Mouse (Mus musculus) left cerebral cortex, adult 9 months (tissue): ENCODE measurements at regions not wholly inside any gene's neighbourhood (a gene's known extent, or its start where the extent isn't known, plus 50 kb on each side); places are given as distances from the start of the nearest gene placed in this dataset.

Experiments
- DNase-seq, 2 experiments: peaks; one replicate each; pipeline ENCODE4 v3.0.0; 2022; ENCODE audit warnings: low spot score in 2 of 2

DNA sequence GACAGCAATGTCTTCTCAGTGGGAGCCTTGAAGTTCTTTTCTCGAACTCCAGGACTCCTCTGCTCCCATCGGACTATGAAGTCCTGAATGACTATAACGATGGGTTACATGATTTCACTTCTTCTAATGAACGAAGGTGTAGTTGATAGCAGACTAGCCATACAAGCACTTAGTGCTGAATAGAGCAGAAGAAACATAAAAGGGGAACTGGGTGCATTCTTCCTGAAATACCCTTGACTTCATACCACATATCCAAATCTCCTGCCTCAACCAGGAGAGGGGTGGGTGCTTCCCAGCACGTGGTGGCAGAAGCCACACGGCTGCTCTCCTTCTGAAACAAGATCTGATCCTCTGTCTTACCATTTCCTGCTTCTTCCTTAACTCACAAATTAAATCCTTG is 407.4 kb downstream of the Atp23 start:
- no peak for DNase-seq

DNA sequence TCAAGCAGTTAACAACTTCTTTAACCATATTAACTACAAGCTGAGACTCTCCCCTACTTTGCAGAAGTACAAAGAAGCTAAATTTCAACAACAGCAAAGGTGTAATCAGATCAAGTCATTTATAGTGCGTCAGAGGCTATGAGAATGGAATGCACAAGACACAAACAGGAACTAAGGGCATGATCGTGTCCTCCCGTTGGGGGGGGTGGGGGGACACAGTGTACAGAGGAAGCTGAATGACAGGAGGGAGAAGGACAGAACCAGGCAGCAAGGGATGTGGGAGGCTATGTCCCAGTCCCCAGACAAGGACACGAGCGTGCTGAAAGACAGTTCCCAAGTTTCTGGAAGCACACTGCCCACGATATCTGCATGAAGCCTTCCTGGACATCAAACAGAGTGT is 408.9 kb downstream of the Atp23 start:
- no peak for DNase-seq

- peak in 1 of 2 experiments; percentile 31 for DNase-seq
Measured at GRCm38 (mm10) chr10:126485129-126485528, 416.0 kb downstream of the Atp23 start.

- DNase-seq, result no peak
Measured at GRCm38 (mm10) chr10:126483479-126483878, 417.7 kb downstream of the Atp23 start.

DNA sequence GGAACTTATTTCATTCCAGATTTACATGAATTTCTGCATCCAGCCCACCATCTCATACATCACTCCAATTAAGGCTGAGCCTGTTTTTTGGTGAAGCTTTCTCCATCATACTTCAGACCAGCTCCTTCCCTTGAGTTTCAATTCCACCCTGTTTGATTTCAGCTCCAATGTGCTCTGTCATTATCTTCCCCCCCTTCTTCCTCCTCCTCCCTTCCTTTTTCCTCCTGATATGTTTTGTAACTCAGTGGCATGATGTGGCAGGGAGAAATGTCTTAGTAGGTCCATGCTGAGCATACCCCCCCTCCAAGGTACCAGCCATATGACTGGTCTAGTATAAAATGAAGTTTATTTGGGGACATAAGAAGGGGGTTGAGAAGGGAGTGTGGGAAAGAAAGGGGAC is 420.8 kb downstream of the Atp23 start:
- no peak for DNase-seq

DNA sequence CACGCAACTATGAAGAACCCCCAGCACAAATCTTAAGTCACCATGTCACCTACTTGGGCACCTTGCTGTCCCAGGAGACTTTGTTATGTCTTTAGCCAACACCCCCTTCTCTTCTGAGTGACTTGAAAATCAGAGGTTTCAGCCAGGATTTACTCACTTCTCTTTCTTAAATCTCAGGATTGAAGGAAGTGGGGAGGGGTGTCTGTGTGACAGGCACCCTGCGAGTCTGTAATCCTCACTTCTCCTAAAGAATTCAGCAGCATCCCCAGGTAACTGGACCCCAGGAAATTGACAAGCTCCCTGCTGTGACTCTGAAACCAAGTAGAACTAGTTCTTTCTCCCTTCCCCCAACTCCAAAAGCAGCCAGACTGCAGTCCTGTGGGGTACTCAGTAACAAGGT is 421.4 kb downstream of the Atp23 start:
- DNase-seq, result no peak

DNA sequence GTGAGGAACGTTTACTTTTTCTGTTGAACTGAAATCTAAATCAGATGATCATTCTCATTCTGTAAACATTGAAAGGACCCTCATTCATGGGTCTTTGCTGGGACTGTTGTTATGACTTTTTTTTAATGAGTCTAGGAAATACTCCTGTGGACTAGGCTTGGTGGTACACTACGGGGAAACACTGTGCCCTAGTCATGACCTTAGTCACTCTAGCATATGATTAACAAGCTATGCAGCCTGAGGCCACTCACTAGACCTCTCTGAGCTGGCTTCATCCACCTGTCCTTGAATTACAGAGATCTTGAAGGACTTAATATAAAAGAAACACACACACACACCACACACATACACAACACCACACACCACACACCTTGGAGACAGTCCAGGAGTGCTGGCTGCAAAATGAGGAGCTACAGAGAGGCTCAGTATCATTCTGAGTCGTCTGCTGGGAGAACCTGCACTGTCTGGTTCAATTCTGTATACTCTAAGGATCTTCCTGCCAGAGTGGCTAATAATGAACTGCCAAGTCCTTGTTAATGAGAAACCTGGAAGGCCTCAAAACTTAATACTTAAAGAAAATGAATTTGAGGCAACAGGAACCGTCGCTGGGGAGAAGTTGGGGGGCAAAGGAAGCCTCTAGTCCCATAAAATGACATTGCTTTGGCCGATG is 428.0 kb downstream of the Atp23 start:
- no peak for DNase-seq

DNA sequence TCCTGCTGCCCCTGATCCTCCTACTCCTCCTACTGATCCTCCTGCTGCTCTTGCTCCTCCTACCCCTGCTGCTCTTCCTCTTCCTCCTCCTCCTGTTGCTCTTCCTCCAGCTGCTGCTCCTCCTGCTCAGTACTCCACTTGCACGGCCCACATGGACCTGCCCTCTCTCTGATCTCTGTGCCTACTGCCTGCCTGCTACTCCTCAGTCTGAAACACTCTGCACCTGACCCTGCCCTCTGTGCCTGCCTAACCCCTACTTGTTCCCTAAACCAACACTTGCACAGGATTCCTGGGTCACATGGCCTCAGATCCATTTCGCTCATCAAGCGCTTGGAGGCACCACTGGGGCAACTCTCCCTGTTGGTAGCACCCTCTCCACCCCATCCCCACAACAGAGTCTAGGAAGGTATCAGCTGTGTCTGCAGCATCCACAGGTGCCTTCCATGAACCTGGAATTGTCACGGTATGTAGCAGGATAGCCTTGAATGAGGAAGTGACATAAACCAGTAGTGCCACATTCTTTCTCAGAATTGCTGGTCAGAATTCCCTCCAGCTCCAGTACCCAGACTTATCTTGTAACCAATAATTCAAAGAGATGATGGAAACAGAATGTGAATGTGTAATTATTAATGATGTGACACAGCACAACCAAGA is 430.2 kb downstream of the Atp23 start:
- no peak for DNase-seq

- DNase-seq, result no peak
Measured at GRCm38 (mm10) chr10:126462770-126463169, 438.4 kb downstream of the Atp23 start.

DNA sequence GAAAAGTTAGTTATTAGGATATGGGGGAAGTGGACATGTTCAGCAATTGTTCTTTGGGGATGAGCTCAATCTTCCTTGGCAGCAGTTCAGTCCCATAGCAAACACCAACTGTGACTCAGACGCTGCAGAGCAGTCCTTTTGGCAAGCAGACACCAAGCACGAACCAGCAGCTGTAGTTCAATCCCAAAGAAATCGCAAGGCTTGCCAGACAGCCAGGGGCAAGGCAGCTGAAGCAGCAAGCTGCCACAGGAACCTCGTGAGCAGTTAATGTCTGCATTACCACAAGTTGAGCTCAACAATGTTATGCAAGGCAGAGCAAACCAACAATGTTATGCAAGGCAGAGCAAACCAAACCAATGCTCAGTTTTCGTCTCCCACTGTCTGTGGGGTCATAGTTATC is 442.6 kb downstream of the Atp23 start:
- DNase-seq, result peak in 1 of 2 experiments; percentile 17

DNA sequence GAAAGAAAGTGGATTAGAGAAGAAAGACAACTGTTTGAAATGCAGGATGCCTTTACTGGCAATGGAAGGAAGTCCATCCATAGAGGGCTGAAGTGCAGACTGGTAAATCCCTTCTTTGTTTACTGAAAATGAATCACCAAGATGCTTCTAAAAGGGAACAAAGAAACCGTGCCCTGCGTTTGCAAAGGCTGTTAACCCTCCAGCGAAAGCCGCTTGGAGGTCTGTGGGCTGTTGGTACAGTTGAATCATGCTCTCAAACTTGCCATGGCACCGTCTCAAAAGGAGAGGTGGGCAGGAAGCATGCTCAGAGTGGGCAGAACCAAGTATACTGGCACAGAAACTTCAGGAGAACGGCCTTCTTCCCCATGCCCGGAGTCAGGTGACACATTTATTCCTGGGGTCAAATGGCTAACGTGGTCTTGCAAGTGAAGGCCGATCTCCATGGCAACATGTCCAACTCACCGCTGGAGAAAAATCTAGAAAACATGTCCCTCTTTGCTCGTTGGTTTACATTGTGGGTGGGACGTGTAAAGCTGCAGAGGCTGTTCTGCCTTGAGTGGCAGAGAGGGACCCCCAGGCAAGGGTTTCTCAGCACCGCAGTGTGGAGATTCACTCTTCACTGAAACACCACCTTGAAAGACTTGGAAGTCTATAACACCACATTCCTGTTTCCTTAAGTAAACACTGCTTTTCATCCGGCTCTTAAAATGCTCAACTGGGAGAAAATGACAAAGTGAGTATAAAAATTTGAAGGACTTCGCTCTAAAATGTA is 448.2 kb downstream of the Atp23 start:
- DNase-seq, result peak in 1 of 2 experiments; percentile 5

DNA sequence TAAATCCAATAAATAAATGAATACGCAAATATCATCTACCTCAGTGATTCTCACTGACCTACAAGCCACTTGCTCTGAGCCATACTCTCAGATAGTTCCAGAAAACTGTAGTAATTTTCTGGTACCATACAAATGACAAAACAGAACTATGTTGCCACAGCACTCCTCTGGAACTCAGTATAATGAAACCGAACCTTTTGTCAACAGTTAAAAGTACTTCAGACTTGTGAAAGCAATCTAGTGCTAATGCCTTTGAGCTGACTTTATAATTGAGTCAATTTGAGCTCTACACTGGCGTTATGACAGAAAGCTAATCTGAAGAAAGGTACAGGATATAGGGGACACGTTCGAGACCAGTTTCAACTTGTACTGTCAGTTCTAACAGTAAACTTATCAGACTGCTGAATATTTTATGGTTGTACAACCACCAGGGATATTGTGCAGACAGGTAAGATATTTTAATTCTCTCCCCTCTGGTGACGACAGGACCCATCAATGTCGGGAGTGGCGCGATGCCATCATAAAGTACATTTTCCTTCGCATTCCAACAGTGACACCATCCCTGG is 449.0 kb downstream of the Atp23 start:
- DNase-seq, result no peak

GRCm38 (mm10) chr10:126431222-126431621 is 465.3 kb downstream of the Lrig3 start:
- DNase-seq, result no peak

DNA sequence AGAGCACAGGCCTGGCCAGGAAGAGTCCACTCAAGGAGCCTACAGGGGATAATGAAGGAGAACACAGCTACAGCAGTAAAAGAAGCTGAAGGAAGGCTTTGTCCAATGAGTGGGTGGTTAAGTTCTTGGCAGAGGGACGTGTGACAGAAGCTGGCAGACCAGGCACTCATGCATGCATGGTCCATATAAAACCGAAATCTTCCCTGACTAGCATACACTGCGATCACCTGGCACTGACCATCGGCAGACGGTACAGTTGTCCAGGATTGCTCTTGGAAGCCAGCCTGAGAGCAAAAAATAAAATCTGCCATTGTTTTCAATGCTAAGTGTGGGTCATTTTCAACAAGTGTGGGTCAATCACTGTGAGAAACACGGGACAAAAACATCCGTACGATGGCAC is 464.4 kb downstream of the Lrig3 start:
- DNase-seq, result no peak

GRCm38 (mm10) chr10:126429502-126429901 is 463.5 kb downstream of the Lrig3 start:
- DNase-seq, result no peak

DNA sequence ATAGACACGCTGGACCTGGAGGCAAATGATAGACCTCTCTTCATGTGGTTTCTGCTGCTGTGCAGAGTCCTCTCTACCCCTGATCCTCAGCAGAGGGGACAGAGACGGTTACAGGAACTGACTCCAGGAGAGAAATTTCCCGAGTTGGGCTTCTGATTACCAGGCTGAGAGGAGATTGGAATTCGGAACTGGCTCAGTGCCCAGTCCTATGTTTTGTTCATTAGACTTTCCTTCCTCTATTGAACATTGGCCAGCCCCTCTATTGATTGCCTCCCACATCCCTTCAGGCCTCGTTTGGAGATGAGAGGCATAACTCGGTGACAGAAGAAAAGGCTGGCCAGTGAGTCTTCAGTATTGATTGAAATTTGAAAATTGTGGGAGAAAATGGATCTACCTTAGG is 456.1 kb downstream of the Lrig3 start:
- no peak for DNase-seq

GRCm38 (mm10) chr10:126413786-126414185 is 447.8 kb downstream of the Lrig3 start:
- no peak for DNase-seq

DNA sequence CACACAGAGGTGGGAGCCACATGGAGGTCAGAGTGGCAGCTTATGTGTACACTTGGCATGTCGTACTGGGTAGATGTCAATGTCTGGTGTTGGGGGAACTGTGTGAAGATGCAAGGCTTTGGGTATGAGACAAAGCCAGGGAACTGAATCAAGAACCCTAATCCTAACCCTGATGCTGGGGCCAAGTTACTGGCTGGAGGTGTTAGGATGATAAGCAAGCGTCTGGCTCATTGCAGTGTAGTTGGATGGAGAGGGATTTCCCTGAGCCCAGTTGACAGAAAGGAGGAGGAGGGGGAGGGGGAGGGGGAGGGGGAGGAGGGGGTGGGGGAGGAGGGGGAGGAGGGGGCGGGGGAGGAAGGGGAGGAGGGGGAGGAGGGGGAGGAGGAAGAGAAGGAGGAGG is 426.3 kb downstream of the Lrig3 start:
- no peak for DNase-seq

DNA sequence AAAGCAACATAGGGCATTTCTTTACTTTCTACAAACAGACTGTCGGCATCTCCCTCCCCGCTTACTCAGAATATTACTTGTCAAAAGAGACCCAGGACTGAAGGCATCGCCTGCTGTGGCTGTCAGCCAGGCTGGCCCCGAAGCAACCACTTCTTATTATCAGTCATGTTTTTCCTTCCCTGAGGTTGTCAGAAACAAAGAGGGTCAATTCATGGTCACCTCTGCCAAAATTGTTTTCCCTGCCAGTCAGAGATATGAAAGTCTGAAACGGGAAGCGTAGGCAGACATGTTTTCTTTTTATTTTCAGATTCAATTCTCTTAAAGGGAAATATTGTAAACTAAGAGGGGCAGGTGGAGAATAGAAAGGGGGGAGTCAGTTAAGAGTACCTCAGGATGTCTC is 425.8 kb downstream of the Lrig3 start:
- no peak for DNase-seq

DNA sequence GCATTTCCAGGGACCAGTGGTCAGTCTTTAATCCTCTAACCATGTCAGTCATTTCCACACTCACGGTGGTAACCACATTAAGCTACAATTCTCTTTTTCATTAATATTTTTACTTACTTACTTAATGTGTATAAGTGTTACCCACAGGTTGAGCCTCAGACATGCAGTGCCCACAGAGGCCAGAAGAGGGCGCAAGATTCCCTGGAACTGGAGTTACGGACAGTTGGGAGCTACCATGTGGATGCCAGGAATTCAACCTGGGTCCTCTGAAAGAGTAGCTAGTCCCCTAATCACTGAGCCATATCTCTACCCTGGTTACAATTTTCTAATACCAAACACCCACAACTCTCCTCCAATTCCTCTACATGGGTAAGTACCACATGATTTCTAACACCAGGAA is 420.5 kb downstream of the Lrig3 start:
- DNase-seq, result no peak

DNA sequence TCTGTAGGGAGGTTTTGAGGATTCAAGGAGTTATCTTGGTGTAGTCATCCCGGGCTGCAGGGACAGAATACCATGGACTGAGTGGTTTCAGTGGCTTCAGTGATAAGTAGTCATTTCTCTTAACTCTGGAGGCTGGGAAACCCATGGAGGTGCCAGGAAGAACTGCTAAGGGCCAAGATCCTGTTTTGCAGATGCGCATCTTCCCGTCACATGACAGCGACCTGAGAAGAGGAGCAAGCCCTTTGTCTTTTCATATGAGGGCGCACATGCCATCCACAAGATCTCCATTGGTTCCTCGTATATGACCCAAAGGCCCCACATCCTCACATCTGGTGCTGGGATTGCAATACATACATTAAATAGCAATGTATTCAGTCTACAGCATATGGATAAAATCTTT is 419.7 kb downstream of the Lrig3 start:
- DNase-seq, result no peak

DNA sequence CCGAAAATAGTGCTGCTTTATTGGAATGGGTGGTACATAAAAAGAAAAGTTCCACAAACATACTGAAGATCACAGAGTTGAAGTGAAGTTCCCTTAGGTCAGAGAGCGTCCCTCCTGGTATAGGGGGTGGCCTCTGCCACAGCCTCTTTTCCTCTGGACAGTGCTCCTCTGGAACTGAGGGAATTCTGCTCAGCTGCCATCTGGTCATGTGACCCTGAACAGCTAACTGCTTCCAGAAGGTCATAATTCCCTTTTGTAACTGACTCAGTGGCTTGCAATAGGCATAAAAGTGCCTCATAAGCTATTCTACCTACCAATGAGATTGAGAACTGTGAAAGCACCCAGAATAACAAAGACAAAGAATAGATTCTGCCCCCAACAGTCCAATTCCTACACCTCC is 414.4 kb downstream of the Lrig3 start:
- no peak for DNase-seq

DNA sequence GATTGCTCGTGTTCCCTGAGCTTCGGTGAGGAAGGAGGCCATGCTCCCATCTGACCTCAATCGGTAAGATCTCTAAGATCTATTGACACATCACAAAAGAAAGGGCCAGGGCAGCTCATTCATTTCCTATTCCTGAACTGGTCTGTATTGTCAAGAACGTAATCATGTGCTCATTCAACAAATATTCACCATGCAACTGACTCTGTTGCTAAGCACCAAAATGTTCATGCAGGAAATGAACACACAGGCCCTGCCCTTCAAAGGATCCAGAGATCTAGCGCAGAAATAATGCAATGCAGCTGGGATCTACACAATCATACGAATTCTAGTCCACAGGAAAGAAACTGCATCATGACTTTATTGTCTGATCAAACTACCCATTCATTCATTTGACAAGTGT is 413.3 kb downstream of the Lrig3 start:
- no peak for DNase-seq
